Mouse (Mus musculus): Measurements from ENCODE around the gene Shpk.
A peak's percentile ranks its signal among the peaks of the same experiment; 100 is the strongest.

Shpk gene

DNA sequence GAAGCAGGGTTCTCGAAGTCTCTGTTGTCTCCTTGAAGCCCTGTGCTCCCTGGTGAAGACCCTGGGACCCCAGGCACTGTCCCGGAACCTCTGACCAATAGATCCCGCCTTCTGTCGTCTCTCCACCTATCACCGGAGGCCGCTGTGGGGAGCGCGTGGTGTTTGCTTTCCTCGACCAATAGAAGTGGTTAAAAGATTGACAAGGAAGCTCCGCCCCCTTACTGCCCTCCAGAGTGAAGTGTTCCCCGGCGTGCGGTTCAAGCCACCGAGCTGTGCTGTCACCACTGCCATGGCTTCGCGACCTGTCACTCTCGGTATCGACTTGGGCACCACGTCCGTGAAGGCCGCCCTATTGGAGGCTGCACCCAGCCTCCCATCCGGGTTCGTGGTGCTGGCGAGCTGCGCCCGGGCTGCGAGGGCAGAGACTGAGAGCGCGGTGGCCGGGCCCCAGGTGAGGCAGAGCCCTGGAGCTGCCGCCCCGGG lies at the start of gene Shpk:
Gene Shpk, plus strand, starts transcription at position 231 of the 483 bp plus-strand sequence.
- DNase-seq (ENCODE audit: extremely low read depth, low read depth, low spot score): no peak

DNA sequence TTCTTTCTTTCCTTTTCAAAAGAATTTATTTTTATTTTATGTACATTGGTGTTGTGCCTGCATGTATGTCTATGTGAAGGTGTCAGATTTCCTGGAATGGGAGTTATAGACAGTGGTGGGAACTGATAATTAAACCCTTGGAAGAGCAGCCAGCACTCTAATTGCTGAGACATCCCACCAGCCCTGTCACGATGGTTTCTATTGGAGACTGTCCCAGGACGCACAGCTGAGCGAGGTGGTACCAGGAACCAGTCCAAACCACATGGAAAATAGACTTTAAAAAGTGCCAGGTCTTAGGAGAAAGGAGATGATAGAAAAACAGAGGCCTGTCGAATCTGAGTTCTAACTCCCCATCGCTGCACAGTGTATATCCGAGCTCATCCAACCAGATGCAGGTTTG lies 44.2 kb upstream of the Shpk start:
- DNase-seq (ENCODE audit: extremely low read depth, low read depth, low spot score): no peak

DNA sequence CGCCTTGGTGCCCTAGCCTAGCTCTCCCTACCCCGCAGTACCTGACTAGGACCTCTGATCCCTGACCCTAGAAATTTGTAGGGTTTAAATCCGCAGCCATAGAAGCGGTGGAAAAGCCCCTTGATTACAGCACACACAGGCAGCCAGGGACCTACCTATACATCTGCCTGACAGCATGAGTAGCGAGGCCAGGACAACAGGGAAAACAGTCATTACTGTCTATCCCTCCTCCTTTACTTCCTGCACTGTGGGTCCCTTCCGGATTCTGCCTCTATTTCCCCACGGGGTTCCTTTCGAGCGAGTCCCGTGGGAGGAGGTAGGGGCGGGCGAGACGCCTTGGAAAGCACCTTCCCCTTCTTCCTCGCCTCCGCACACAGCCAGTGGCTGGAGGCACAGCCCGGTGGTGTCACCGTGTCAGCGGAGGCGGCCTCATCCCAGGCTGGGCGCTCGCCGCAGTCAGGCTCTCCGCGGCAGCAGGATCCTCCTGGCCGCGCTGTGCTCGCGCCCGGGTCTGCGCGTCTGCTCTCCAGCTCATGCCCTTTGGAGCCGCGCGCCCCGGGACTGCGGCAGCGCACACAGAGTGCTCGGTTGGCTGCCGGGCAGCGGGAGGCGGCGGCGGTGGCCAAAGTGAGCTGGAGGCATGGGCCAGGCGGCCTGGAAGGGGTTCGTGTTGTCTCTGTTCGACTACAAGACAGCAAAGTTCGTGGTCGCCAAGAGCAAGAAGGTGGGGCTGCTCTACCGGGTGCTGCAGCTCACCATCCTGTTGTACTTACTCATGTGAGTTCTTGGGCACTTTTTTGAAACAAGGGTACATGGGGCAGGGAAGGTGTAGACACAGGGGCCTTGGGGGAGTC lies 39.1 kb upstream of the Shpk start, which contains the start of gene P2rx5:
Gene P2rx5, plus strand, starts transcription at position 465 of the 854 bp plus-strand sequence.
- no peak for DNase-seq (ENCODE audit: extremely low read depth, low read depth, low spot score)

DNA sequence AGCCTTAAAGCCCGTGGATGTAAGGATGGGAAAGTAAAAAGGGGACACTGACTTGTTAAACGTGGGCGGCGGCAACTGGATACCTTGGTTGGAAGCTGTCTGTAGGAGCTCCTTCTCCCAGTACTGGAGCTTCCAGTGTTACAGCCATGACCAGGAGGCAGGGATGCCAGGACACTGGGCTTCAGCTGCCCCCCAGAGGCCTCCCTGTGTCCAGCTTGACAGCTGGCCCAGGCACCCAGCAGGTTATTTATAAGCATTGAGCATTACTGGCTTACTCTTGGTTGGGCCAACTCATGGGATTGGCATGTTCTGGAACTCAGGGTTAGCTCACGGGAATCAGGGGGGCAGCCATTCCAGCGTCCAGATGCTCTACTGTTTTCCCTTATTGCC lies 38.5 kb upstream of the Shpk start:
- no peak for DNase-seq (ENCODE audit: extremely low read depth, low read depth, low spot score)

DNA sequence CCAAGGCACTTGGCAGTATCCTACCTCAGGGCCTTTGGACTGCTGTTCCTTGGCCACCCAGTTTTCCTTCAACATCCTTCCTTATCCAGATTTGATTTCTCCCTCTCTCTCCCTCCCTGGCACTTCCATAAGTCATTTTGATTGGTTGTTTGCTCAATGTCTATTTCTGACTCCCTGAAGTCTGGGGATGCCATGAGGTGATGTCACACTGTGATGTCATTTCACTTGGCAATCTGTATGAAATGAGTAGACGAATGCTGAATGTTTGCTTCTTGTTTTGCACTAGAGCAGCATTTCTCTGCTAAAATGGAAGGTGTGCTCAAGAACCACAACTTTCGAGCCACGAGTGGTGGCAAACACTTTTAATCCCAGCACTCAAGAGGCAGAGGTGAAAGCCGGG lies 37.6 kb upstream of the Shpk start:
- DNase-seq (ENCODE audit: extremely low read depth, low read depth, low spot score): no peak

DNA sequence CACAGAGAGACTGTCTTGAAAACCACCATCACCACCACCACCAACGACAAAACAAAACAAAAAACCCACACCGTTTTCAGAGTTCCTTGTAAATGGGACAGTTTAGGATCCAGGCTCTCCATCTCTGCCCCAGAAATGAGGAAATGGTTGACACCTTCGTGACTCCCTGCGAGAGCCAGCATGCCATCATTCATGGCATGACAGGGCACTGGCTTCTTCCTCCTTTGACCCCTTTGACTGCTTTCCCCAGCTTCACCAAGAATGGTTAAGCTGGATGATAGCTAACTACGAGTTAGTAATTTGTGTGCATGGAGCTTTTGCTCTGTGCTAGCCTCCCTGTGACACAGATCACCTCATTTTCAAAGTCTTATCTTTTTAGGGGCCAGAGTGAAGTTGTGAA lies 37.0 kb upstream of the Shpk start:
- DNase-seq (ENCODE audit: extremely low read depth, low read depth, low spot score): no peak

DNA sequence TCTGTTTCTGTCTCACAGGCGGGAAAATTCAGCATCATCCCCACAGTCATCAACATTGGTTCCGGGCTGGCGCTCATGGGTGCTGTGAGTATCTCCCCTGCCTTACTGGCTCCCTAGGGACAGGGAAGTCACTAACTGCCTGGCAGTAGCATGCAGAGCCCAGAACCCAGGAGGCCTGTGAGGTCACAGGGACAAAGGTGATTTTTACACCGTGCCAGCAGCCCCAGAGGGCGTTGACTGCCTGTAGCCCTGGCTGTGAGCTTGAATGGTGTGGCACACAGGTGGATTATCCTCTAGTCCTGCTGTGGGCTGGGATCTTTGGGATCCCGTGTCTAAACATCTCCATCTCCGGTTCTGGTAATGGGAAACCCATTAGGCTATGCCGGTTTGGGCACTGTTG lies 31.2 kb upstream of the Shpk start:
- DNase-seq (ENCODE audit: extremely low read depth, low read depth, low spot score): no peak

DNA sequence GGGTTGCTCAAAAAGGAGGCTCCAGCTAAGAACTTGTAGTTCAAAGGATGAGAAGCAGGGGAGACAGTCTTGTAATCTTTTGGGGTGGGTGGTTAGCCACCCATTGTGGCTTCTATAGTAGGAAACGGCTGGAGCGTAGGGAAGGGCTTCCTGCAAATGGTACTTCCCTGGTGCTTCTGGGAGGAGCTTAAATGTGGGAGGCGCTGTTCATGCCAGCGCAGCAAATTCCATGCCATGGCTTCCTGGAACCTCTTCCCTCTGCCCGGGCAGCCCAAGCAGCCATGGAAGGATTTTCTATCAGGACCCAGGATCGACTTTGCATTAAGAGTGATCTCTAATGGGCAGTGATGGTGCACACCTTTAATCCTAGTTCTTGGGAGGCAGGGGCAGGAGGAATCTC lies 30.7 kb upstream of the Shpk start:
- DNase-seq (ENCODE audit: extremely low read depth, low read depth, low spot score): no peak

DNA sequence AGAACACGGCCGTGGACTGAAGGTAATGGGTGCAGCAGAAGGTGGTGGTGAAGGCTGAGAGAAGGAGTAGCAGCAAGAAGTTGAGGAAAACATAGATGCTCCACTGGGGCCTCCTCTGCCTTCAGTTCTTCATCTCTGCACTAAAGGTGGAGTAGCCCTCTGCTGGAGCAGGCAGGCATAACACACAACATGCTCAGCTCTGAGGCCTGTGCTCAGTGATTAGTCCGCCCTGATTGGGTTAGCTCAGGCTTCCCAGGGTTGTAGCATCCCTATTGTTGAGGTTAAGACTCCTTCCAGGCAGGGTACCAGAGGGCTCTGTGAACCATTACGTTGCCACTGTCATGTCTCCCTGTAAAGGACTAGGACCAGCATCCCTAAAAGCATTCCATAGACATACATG lies 30.0 kb upstream of the Shpk start:
- DNase-seq (ENCODE audit: extremely low read depth, low read depth, low spot score): no peak

DNA sequence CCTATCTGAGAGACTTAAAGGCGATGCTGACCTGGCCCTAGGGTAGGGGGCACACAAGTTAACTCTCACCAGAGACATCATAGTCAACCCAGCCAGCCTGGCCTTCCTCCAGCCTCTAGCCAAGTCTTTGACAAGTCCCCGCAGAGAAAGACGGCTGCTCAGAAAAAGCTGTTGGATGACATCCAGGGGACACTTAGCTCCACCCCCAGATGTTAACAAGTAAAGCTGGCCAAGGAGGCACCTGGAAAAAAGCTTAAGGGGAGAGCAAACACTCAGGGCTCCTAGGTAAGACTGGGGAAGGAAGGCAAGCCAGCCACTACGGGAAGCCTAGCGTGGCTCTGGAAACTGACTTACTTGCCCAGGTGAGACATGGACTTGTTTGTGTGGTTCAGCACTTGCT lies 27.1 kb upstream of the Shpk start:
- peak; percentile 65 for DNase-seq (ENCODE audit: extremely low read depth, low read depth, low spot score)

DNA sequence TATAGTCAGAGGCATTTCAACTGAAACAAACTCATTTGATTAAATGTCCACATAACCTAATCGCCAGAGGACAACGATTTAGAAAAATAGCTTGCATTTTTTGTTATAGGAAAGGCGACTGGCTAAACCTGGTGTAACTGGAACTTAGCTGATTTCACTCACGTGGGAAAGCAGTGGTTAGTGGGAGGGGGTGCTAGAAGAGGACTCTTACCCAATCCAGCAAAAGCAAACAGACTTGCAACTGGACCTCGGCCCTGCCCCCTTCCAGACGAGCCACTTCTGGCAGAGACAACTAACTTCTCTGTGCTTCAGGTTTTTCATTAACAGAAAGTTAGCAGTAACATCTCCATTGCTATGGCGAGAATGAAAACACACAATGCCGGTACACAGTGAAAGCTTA lies 23.6 kb upstream of the Shpk start:
- DNase-seq (ENCODE audit: extremely low read depth, low read depth, low spot score): no peak

DNA sequence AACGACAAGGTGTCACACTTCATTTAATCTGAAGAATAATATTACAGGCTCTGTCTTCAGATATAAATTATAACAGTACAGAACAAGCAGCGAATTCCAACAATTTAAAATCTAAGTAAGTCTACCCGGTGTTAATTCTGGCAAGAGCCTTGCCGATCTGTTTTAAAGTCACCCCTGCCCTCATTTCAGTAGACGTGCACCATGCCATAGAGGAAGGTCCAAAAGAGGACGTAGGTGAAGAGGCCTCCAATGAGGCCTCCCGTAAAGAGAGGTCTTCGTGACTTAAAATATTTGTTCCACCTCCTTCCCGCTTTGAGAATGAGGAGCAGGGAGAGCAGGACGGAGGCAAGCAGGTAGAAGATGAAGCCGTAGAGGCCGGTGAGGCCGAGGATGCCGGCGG lies 23.1 kb upstream of the Shpk start:
- DNase-seq (ENCODE audit: extremely low read depth, low read depth, low spot score): no peak

DNA sequence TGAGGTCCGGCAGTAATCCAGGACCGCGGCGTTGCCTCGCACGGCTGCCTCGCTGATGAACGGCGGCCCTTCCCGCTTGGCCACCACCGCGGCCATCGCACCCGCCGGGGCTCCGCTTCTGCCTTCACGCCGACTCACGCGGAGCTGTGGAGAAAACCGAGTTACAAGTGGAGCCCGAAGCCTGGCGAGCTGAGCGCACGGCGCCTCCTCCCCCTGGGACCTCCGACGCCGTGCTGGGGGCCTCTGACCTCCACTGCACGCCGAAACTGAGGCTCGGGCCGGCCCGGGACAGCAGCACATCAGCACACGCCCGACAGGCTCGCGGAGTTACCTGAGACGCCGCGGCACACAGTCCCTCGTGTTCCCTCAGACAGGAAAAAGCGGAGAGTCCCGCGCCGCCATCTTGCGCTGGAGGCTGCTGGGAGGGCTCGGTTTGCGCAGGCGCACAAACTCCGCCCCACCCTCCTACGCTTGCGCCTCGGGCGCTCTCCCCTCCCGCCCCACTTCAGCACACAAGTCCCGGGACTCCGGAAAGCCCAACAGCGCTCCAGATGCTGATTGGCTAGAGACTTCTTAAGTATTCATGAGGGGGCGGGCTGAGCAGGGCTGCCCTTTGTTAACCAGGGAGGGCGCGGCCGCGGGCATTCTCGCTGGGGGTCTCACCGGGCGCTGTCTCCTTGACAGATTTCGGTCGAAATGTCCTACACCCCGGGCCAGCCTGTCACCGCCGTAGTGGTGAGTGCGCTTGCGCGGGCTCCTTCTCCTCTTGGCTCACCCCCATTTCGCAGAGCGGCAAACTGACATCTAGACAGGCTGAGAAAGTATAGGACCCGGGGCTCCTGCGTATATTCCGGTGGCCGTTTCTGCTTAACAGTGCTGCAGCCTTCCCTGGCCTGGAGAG lies 22.4 kb upstream of the Shpk start, which contains the start of the genes Emc6 and Tax1bp3:
Gene Emc6, minus strand, starts transcription at position 430 of the 901 bp plus-strand sequence.
Gene Tax1bp3, plus strand, starts transcription at position 476 of the 901 bp plus-strand sequence.
- no peak for DNase-seq (ENCODE audit: extremely low read depth, low read depth, low spot score)

DNA sequence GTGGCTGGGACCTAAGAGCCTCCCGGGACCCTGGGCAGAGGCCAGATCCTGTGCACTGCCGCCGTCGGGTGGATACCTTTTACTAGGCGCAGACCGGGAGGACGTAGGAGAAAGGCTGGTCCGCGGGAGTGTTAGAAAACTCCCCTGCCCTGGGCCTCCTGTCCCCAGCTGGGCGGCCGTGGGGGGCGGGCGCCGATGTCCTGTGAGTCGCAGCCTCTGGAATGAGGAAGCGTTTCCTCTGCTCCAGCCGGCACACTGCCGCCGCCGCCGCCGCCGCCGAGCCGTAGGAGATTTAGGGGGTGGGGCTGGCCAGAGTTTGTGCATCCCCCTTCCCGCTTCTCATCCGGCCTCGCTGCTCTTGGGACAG lies 21.8 kb upstream of the Shpk start:
- no peak for DNase-seq (ENCODE audit: extremely low read depth, low read depth, low spot score)

DNA sequence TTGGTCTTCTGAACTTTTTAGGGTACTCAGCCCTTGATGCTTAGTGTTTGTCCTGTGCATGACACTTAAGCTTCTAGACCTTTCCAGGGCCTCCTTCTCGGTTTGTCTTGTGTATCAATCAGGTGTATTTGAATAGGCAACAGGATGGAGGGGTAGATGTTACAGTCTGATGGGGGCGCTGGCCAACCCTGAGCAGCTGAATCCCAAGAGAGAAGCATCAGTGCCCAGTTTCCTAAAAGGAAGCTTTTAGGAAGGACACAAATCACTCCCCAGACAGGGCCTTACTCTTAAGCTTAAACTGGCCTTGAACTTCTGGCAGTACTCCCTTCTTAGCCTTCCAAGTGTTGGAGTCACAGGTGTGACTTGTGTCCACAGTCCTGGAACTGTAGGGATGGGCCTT lies 21.4 kb upstream of the Shpk start:
- DNase-seq (ENCODE audit: extremely low read depth, low read depth, low spot score): no peak

DNA sequence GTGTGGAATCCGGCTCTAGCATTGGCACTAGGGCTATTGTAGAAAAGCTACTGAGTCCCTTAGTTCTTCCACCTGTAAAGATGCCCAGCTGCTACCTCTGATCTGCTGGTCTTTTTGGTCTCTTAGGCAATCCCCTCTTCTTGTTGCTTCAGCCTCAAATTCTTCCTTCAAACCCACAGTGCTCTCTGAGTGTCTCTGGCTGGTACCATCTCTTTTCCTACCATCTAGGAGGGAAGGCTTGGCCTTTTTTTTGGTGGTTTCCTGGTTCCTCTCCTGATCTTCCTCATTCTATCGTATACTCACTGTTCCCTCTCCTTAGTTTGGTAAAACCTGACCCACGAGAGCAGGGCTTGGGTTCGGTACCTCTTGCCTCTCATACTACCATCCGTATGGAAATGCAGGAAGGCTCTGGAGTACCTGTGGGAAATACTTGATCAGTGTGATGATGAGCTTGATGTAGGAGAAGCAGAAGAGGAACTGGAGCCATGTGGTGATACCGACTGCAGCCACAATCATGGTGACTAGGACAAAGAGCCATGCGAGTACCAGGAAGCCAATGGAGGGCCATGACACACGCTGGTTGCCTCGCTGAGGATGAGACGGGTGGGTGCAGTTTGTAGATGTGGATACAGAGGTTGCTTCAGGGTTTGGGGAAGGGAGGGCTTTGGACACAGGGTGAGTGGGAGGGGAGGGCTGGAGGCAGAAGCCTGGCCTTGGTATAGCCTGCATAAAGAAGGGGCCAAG lies 13.2 kb upstream of the Shpk start:
- no peak for DNase-seq (ENCODE audit: extremely low read depth, low read depth, low spot score)

DNA sequence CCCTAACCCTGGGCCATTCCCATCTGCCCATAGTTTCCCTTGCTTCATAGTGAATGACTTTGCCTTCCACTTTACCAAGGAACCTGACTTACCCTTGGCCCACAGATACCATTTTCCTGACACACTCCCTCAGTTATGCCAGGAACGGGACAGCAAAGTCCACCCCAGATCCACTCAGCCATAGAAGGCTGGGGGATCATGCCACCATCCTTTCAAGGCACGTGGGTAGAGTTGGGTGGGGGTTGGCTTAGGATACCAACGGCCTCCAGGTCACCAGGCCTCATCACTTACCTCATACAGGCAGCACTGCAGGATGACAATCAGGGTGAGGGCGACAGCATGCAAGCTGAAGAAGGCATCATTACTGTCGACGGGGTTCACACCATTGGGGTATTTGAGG lies 12.0 kb upstream of the Shpk start:
- no peak for DNase-seq (ENCODE audit: extremely low read depth, low read depth, low spot score)

DNA sequence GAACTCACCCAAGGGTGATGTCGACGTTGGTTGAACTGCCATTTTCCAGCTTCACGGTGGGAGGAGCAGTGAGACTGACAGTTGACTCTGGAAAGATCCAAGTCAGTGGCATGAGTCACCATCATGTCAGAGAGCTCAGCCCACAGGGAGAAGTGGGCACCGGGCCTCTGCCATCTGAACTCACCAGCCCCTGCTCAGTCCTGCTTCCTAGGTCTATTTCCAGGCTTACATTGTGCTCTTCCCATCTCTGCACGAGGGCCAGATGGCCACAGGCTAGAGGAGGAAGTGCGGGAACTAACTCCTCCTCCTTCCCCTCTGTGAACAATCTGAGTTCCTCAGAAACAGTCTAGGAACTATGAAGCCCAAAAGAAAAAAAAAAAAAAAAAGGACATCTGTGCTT lies 6.2 kb upstream of the Shpk start:
- no peak for DNase-seq (ENCODE audit: extremely low read depth, low read depth, low spot score)

DNA sequence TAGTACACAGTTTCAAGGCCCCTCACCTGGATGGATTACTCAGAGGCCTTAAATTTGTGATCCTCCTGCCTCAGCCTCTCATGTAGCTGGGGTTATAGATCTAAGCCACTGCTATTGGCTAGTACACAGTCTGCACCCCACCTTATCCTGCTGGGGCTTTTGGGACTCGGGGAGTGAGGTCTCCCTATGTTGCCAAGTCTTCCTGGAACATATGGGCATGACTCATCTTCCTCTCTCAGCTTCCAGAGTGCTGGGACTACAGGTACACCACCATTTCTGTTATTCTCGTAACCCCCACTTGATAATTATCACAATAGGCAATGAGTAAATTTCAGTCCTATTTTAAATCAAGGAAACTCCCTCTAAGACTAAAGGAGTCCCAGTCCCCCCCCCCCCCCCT lies 4.8 kb upstream of the Shpk start:
- DNase-seq (ENCODE audit: extremely low read depth, low read depth, low spot score): no peak

DNA sequence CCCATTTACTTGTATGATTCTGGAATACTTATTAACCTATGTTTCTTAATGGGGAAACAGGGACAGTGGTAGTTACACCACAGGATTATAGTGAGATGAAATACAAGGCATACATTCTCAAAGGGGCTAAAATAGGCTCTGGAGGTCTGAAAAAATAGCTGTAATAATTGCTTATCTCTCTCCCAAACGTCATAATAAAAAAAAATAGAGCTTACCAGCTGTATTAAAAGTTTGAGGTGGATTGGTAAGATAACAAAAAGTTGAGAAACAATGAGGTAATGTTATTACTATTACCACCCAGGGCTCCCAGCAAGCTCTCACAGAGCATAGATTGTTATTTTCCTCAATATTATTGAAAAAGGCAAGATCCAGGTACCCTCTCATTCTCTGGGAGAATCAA lies 1.1 kb upstream of the Shpk start:
- no peak for DNase-seq (ENCODE audit: extremely low read depth, low read depth, low spot score)

DNA sequence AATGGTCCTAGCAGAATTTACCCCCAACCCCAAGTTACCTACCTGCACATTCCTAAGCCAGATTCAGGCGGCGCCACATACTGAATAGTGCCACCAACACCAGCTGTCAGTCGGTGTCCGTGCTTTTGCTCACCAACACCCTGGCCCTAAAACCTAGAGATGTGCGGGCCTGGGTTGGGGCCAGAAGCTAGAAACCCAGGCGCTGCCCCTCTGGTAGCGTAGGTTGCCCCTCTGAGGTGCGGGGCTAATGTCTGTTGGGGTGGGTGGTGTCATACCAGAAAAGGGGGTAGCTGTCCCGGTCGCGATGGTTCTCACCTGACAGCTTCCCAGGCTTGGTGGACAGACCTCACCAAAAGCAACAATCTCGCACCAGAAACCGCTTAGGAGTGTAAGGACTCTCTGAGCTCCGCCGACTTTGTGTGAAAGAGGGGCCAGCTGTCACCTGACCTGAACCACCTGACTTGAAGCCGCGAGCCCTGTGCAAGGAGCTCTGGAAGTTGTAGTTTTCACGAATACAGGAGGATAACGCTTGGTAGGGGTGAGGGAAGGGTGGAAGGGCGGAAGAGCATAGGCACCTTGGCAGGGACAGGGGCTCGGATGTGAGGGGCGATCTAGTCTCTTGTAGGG lies 544 bp upstream of the Shpk start, which contains the start of gene Ctns:
Gene Ctns, minus strand, starts transcription at position 440 of the 627 bp plus-strand sequence.
- DNase-seq (ENCODE audit: extremely low read depth, low read depth, low spot score): no peak

All from fat pad, adult 2 months (tissue).